Mouse (Mus musculus): ENCODE results near the gene Rbm26.

Rbm26 gene

GRCm38 (mm10) chr14:105177238-105177693 lies at the start of gene Rbm26:
Gene Rbm26, minus strand, starts transcription at chr14:105177327.
- peak; percentile 96 to 97 for DNase-seq

- no peak for DNase-seq
These were observed 48.7 kb upstream of the Rbm26 start for GRCm38 (mm10) chr14:105225790-105226189.

DNA sequence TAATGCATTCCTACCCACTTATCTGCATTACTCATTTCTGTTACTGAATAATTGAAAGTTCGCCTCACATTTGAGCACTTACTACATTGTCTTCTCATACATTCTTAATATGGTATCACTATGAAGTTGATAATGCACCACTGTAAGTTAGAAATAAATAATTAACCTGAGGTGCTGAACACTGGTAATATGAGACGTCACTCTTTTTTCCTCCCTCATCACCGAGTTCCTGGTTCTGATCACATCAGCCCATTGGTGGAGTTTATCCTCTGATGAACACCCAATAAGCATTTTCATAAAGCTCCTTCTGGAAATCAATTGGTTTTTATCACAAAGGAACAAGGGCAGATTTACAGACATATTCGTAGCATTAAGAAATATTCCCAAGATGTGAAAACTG lies 45.1 kb upstream of the Rbm26 start:
- no peak for DNase-seq

GRCm38 (mm10) chr14:105219525-105220376 lies 42.6 kb upstream of the Rbm26 start:
- no peak for DNase-seq

- DNase-seq, result no peak
These were observed 21.3 kb upstream of the Rbm26 start for GRCm38 (mm10) chr14:105198401-105198800.

GRCm38 (mm10) chr14:105194682-105195081 lies 17.6 kb upstream of the Rbm26 start:
- DNase-seq, result no peak

GRCm38 (mm10) chr14:105184866-105185265 lies 7.7 kb upstream of the Rbm26 start:
- no peak for DNase-seq

DNA sequence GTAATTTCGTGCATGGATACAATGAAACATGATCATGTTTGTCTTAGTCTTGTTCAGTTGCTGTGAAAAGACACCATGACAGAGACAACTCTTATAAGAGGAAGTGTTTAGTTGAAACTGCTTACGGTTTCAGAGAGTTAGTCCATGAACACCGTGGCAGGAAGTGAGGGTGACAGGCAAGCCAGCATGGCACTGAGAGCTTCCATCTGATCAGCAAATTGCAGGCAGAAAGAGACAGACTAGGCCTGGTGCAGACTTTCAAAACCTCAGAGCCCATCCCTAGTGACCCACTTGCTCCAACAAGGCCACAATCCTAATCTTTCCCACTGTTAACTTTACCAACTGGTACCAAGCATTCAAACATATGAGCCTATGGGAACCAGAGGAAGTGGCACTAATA lies 5.7 kb upstream of the Rbm26 start:
- no peak for DNase-seq

DNA sequence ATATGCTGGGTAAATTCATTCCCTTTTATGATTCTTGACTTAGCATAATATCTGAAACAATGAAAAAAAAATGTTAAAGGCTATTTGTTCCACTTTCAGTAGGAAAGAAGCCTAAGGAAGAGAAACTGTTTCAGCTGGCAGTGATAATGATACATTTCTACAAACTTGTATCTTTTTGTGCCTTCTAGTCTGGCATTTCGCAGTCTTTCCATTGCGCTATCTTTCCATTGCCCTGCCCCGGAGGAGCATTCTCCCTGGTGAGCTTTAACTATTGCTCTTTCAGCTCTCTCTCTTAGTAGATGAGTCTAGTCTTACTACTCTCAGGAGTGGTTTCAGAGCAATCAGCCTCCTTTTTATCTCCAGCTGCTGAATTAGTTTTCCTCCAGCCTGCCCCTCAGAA lies 2.6 kb upstream of the Rbm26 start:
- no peak for DNase-seq

GRCm38 (mm10) chr14:105178996-105179395 lies 1.9 kb upstream of the Rbm26 start:
- no peak for DNase-seq

DNA sequence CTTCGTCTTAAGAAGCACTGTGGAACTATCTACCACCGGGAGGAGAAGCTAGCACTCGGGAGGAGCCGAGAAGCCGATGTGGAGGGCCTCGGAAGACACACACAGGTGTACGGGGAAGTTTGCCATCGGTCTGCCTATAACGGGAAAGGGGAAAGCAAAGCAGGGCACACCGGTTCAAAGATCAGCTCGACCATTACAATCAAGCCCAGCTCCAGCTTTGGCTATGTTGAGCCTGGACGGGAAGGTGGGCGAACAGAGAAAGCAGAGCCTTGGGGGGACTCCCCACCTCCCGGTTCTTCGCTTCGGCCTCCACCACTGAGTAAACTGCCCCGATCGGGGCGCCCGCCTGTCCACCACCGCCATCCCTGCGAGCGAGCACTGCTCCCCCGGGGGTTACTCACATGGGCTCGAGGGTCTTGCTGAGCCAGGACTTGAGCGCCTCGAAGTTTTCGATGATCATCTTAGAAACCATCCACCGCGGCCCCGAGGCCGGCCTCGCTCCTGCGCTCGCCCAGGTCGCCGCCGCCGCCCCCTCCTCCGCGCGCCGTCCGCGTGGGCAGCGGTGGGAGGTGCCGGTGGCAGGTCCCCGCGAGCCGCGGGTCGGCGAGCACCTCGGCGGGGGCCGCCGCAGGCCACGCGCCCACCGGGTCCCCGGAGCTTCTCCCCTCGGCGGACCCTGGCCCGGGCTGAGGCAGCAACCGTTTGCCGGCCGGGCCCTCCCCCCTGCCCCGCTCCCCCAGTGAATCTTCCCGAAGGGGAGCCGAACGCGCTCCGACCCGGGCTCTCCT lies 552 bp downstream of the Rbm26 start:
- peak; percentile 47 to 48 for DNase-seq

DNA sequence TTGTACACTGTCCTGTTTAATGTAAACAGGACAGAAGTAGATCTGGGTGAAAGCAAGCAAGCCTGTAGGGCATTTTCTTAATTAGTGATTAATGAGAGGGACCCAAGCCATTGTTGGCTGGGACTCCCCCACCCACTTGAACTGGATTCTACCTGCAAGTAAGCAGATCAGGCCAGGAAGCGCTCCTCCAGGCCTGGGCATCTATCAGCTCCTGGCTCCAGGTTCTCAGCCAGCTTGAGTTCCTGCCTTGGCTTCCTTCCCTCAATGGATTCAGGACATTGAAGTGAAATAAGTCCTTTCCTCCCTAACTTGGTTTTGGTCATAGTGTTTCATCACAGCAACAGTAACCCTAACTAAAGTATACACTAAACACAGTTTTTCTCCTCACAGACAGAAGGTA lies 9.9 kb downstream of the Rbm26 start:
- peak; percentile 34 to 43 for DNase-seq

DNA sequence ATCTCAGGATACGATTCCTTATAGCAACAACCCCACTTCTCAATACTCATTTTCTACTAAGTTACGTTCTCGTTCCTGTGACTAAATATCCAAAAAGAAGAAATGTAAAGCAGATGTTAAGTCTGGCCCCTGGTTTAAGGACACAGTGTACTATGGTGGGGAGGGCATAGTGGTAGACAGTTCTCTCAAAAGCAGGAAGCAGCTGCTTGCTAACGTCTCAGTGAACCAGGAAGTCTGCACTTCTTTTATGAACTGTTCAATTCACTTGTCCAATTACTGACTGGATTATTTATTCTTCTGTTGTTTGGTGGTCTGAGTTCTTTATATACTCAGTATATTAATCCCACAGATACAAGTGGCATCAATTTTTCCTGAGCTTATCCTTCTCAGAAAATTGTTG lies 12.3 kb downstream of the Rbm26 start:
- no peak for DNase-seq

- DNase-seq, result no peak
These were observed 15.8 kb downstream of the Rbm26 start for GRCm38 (mm10) chr14:105161334-105161733.

DNA sequence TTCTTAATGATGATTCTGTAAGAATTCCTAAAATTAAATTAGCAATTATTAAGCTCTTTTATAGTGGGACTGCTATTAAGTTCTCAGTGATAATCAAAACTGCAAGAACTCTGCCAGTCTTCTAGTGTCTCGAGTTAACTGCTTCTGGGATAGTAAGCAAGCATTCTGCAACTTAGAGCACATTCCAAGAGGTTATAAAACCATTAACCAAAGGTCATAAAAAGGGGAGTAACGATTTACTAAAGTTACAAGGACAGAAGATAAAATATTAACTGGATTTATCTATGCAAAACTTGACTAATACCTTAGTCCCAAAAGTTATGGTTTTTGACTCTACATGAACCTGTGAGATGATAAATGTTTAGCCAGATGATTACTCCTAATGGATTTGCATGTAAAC lies 18.6 kb downstream of the Rbm26 start:
- no peak for DNase-seq

DNA sequence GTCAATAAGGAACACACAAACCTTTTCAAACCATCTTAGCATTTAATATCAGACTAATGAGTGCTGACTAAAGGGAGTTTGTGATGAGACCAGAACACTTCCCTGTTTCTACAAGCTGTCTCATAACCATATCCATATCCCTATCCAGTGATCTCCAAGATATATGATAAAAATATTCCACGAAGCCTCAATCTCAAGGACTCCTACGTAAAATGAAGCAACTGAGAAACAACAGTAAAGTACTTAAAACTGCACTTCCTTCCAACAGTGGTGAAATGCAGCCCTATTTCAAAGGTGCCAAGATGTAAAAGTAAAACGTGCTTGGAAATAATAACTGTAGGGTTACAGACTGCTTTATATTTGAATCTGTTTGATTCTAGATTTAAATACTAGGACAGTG lies 43.1 kb downstream of the Rbm26 start:
- no peak for DNase-seq

GRCm38 (mm10) chr14:105127715-105128385 lies 49.3 kb downstream of the Rbm26 start:
- DNase-seq, result no peak

- DNase-seq, result no peak
These were observed 52.6 kb downstream of the Rbm26 start for GRCm38 (mm10) chr14:105124513-105124912.

- DNase-seq, result no peak
These were observed 61.7 kb downstream of the Rbm26 start for GRCm38 (mm10) chr14:105115402-105115801.

DNA sequence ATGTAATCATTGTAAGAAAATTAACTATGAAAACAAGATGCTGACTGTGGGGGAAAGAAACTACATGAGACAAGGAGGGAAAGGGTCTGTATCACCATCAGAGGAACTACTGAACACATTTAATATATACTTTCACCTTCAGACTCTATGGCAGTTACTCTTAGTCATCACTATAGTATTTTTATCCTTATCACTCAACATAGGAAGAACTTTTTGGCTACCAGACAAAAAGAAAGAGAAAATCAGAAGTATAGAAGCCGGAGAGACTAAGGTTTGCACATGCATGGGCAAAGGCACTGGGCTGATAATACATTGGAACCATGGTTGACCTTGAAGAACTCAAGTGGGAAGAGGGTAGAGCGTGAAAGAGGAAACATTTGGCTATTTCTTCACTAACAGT lies 70.9 kb downstream of the Rbm26 start:
- no peak for DNase-seq

GRCm38 (mm10) chr14:105098861-105099260 lies 78.3 kb downstream of the Rbm26 start:
- DNase-seq, result no peak

DNA sequence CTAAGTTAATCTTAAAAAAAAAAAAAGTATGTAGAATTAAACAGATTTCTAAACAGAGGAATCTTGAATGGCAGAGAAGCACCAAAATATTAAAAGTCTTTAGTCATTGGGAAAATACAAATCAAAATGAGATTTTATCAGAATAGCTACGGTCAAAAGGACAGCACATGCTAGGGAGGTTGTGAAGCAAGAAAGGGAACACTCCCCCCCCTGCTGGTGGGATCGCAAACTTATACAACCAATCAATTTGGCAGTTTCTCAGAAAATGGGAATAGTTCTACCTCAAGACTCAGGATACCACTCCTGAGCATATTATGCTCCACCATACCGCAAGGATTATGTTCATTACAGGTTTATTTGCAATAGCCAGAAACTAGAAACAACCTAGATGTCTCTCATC lies 80.9 kb downstream of the Rbm26 start:
- DNase-seq, result no peak

DNA sequence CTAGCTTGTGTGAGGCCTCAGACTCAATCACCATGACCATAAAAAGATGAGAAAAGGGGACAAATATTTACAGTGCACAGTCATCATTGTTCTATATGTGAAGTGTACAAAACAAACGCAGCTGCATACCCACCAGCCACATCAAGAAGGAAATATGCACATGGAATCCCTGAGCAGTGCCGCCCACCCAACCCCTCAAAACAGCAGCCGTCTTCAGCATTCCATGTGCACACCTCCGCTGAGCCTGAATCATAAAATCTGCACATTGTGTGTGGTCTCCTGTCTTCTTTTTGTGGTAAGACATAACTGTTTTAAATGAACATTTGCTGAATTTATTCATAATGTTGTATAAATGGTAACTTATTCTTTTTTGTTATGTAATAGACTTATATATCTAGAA lies 90.1 kb downstream of the Rbm26 start:
- no peak for DNase-seq

All from cerebellum, postnatal 36 days (tissue).